Mouse (Mus musculus): ENCODE data around the gene Dbn1. TPM values are rescaled to one million over a fixed set of nuclear protein-coding genes. Genes with fewer than 3 reads are reported as not detected.

Gene Dbn1
- polyA plus RNA-seq, 1 experiment from 2014 or later, result 292 TPM

DNA sequence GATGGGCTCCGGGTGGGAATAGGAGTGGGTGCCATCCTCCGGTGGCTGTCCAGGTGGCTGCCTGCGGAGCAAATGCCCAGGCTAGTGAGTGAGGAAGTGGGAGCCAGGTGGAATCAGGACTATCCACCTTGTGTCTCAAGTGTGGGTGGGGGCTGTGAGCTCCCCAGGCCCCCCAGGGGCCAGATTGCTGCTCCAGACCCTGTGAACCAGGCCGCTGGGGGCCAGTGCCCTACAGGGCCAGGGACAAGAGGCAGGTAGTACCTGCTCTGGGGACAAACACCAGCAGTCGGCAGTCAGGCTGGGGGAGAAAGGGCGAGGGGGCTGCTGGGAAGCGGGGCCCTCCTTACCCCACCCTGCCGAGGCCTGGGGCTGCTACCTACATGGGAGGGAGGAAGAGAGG, 11.7 kb downstream of the Dbn1 start:
- DNase-seq (ENCODE audit: low spot score, missing footprints) (no peak), ATAC-seq (ENCODE audit: low FRiP score) (no peak)
- Histone ChIP-seq H3K9me3 (ENCODE audit: control insufficient read depth, low read length) (no peaks in the 10 kb centered on the region), H3K4me2 (no peak overlapping the region), H3K4me1 (ENCODE audit: control insufficient read depth, insufficient read depth, low read length) (peaks cover 48% of the 10 kb centered on the region), H3K4me3 (ENCODE audit: low read depth, low read length) (no peak overlapping the region), H3K36me3 (ENCODE audit: control insufficient read depth, insufficient read depth, low read length) (peaks cover 46% of the 10 kb centered on the region), H3K27me3 (ENCODE audit: control insufficient read depth, insufficient read depth, low read length) (no peaks in the 10 kb centered on the region), H3K27ac (ENCODE audit: low read depth, low read length) (no peak overlapping the region), H3K9ac (ENCODE audit: low read length) (no peak overlapping the region)
- WGBS, result 92% methylated on average over 8 of the region's 8 CpGs

- Histone ChIP-seq H3K9ac (ENCODE audit: low read length) (no peak overlapping the region), H3K27me3 (ENCODE audit: control insufficient read depth, insufficient read depth, low read length) (no peaks in the 10 kb centered on the region), H3K36me3 (ENCODE audit: control insufficient read depth, insufficient read depth, low read length) (peaks cover 41% of the 10 kb centered on the region), H3K4me3 (ENCODE audit: low read depth, low read length) (no peak overlapping the region), H3K9me3 (ENCODE audit: control insufficient read depth, low read length) (no peaks in the 10 kb centered on the region), H3K27ac (ENCODE audit: low read depth, low read length) (no peak overlapping the region), H3K4me2 (no peak overlapping the region), H3K4me1 (ENCODE audit: control insufficient read depth, insufficient read depth, low read length) (peaks cover 53% of the 10 kb centered on the region)
- 90% methylated on average over 5 of the region's 5 CpGs for WGBS
- no peak for DNase-seq (ENCODE audit: low spot score, missing footprints)
- no peak for ATAC-seq (ENCODE audit: low FRiP score)
Measured at GRCm38 (mm10) chr13:55475750-55476149, 12.2 kb downstream of the Dbn1 start.

GRCm38 (mm10) chr13:55474621-55475069, 13.3 kb downstream of the Dbn1 start:
- H3K4me3 ChIP-seq (ENCODE audit: low read depth, low read length), result 0 out of 2 replicates have a peak overlapping the region, but pooled peaks have one; percentile 3
- peaks cover 61% of the 10 kb centered on the region for H3K4me1 ChIP-seq (ENCODE audit: control insufficient read depth, insufficient read depth, low read length)
- DNase-seq (ENCODE audit: low spot score, missing footprints) (peak; percentile 98), ATAC-seq (ENCODE audit: low FRiP score) (no peak)
- H3K27me3 ChIP-seq (ENCODE audit: control insufficient read depth, insufficient read depth, low read length), result no peaks in the 10 kb centered on the region
- WGBS, result 13% methylated on average over 5 of the region's 5 CpGs
- H3K9me3 ChIP-seq (ENCODE audit: control insufficient read depth, low read length), result no peaks in the 10 kb centered on the region
- peak overlapping the region; percentile 22 for H3K4me2 ChIP-seq
- H3K36me3 ChIP-seq (ENCODE audit: control insufficient read depth, insufficient read depth, low read length), result peaks cover 32% of the 10 kb centered on the region
- peak overlapping the region; percentile 57 for H3K27ac ChIP-seq (ENCODE audit: low read depth, low read length)
- no peak overlapping the region; the same call in 1 of the 2 replicates for H3K9ac ChIP-seq (ENCODE audit: low read length)

DNA sequence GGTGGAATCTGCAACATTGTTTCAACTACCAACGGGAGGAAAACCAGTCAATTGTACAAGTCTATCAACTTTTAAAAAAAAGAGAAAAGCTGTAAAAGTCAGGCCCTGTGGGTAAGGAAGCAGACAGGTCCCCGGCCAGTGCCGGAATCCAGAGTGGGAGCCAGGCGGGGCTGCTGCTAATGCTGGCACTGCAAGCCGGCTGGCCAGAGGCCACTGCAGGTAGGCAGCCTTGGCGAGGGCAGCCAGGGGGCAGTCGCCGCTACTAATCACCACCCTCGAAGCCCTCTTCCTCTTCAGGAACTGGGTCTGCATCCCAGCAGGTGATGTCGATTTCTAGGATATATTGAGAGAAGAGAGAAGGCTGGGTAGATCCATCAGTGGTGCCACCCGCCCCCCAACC, 13.9 kb downstream of the Dbn1 start:
- peaks cover 66% of the 10 kb centered on the region for H3K4me1 ChIP-seq (ENCODE audit: control insufficient read depth, insufficient read depth, low read length)
- H3K4me2 ChIP-seq, result no peak overlapping the region
- H3K36me3 ChIP-seq (ENCODE audit: control insufficient read depth, insufficient read depth, low read length), result peaks cover 29% of the 10 kb centered on the region
- DNase-seq (ENCODE audit: low spot score, missing footprints) (no peak), ATAC-seq (ENCODE audit: low FRiP score) (no peak)
- H3K27ac ChIP-seq (ENCODE audit: low read depth, low read length), result peak overlapping the region; percentile 25; the same call in 1 of the 2 replicates
- no peaks in the 10 kb centered on the region for H3K9me3 ChIP-seq (ENCODE audit: control insufficient read depth, low read length)
- no peak overlapping the region for H3K9ac ChIP-seq (ENCODE audit: low read length)
- no peak overlapping the region; the same call in 1 of the 2 replicates for H3K4me3 ChIP-seq (ENCODE audit: low read depth, low read length)
- WGBS, result 57% methylated on average over 11 of the region's 11 CpGs
- H3K27me3 ChIP-seq (ENCODE audit: control insufficient read depth, insufficient read depth, low read length), result no peaks in the 10 kb centered on the region

DNA sequence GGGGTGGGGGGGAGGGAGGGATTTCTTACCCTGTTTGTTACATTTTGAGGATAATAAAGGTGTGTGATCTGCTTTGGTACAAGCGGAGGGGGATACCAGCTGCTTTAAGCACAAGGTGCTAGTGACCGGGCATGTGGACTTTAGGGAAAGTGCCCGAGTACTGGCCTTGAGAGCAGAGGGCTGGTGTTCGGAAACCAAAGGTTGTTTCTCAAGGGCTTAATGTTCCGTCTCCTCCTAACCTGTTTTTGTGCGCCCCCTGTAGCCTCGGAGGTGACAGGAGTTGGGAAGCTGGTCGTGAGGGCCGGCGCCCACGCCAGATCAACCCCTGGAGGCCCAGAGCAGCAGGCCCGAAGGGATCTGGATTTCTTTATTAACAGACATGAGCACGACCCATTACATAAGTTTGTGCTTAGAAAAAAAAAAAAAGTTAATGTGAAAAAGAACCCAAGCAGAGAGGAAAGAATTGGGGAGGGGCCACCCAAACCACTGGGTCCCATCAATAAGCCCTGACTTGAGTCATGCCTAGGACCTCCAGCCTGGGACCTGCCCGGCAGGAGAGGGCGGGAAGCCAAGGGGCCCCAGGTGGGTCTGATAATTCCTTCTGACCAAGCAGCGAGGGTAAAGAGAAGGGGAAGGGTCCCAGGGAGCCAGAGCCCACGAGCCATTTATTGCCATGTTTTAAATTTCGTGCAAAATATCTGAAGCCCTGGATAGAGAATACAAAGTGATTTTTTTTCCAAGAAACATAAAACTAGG, 14.7 kb downstream of the Dbn1 start:
- Histone ChIP-seq H3K4me1 (ENCODE audit: control insufficient read depth, insufficient read depth, low read length) (peaks cover 68% of the 10 kb centered on the region), H3K36me3 (ENCODE audit: control insufficient read depth, insufficient read depth, low read length) (peaks cover 29% of the 10 kb centered on the region), H3K27ac (ENCODE audit: low read depth, low read length) (peak overlapping the region; percentile 82)

GRCm38 (mm10) chr13:55472132-55473022, 15.5 kb downstream of the Dbn1 start:
- peak overlapping the region; percentile 52 for H3K4me3 ChIP-seq (ENCODE audit: low read depth, low read length)
- under 1% methylated on average over 79 of the region's 103 CpGs for WGBS
- peaks cover 24% of the 10 kb centered on the region for H3K36me3 ChIP-seq (ENCODE audit: control insufficient read depth, insufficient read depth, low read length)
- H3K27me3 ChIP-seq (ENCODE audit: control insufficient read depth, insufficient read depth, low read length), result no peaks in the 10 kb centered on the region
- no peaks in the 10 kb centered on the region for H3K9me3 ChIP-seq (ENCODE audit: control insufficient read depth, low read length)
- H3K27ac ChIP-seq (ENCODE audit: low read depth, low read length), result peak overlapping the region; percentile 82
- H3K9ac ChIP-seq (ENCODE audit: low read length), result peak overlapping the region; percentile 79
- ATAC-seq (ENCODE audit: low FRiP score), result peak; percentile 33
- DNase-seq (ENCODE audit: low spot score, missing footprints), result peak; percentile 97
- H3K4me2 ChIP-seq, result peak overlapping the region; percentile 100
- peaks cover 68% of the 10 kb centered on the region for H3K4me1 ChIP-seq (ENCODE audit: control insufficient read depth, insufficient read depth, low read length)

More for the DNA sequence above, 14.7 kb downstream of the Dbn1 start:
- H3K9ac ChIP-seq (ENCODE audit: low read length), result peak overlapping the region; percentile 79
- 17% methylated on average over 18 of the region's 18 CpGs for WGBS
- peak overlapping the region; percentile 100 for H3K4me2 ChIP-seq
- H3K27me3 ChIP-seq (ENCODE audit: control insufficient read depth, insufficient read depth, low read length), result no peaks in the 10 kb centered on the region
- DNase-seq (ENCODE audit: low spot score, missing footprints) (peak; percentile 93), ATAC-seq (ENCODE audit: low FRiP score) (no peak)
- H3K4me3 ChIP-seq (ENCODE audit: low read depth, low read length), result peak overlapping the region; percentile 52
- no peaks in the 10 kb centered on the region for H3K9me3 ChIP-seq (ENCODE audit: control insufficient read depth, low read length)

GRCm38 (mm10) chr13:55471819-55472131, 16.1 kb downstream of the Dbn1 start:
- peaks cover 20% of the 10 kb centered on the region for H3K36me3 ChIP-seq (ENCODE audit: control insufficient read depth, insufficient read depth, low read length)
- no peak for DNase-seq (ENCODE audit: low spot score, missing footprints)
- 1% methylated on average over 31 of the region's 31 CpGs for WGBS

GRCm38 (mm10) chr13:55471156-55471818, 16.6 kb downstream of the Dbn1 start:
- WGBS, result 2% methylated on average over 54 of the region's 54 CpGs

More at GRCm38 (mm10) chr13:55471819-55472131, 16.1 kb downstream of the Dbn1 start:
- Histone ChIP-seq H3K27me3 (ENCODE audit: control insufficient read depth, insufficient read depth, low read length) (no peaks in the 10 kb centered on the region), H3K9ac (ENCODE audit: low read length) (peak overlapping the region; percentile 79), H3K27ac (ENCODE audit: low read depth, low read length) (peak overlapping the region; percentile 82), H3K9me3 (ENCODE audit: control insufficient read depth, low read length) (no peaks in the 10 kb centered on the region), H3K4me3 (ENCODE audit: low read depth, low read length) (peak overlapping the region; percentile 52), H3K4me2 (peak overlapping the region; percentile 100), H3K4me1 (ENCODE audit: control insufficient read depth, insufficient read depth, low read length) (peaks cover 68% of the 10 kb centered on the region)
- peak; percentile 47 for ATAC-seq (ENCODE audit: low FRiP score)

More at GRCm38 (mm10) chr13:55471156-55471818, 16.6 kb downstream of the Dbn1 start:
- Histone ChIP-seq H3K4me2 (peak overlapping the region; percentile 100), H3K4me1 (ENCODE audit: control insufficient read depth, insufficient read depth, low read length) (peaks cover 71% of the 10 kb centered on the region), H3K9ac (ENCODE audit: low read length) (peak overlapping the region; percentile 79), H3K27ac (ENCODE audit: low read depth, low read length) (peak overlapping the region; percentile 82; the same call in 1 of the 2 replicates), H3K9me3 (ENCODE audit: control insufficient read depth, low read length) (no peaks in the 10 kb centered on the region), H3K4me3 (ENCODE audit: low read depth, low read length) (peak overlapping the region; percentile 52), H3K36me3 (ENCODE audit: control insufficient read depth, insufficient read depth, low read length) (peaks cover 18% of the 10 kb centered on the region), H3K27me3 (ENCODE audit: control insufficient read depth, insufficient read depth, low read length) (no peaks in the 10 kb centered on the region)
- DNase-seq (ENCODE audit: low spot score, missing footprints) (peak; percentile 100), ATAC-seq (ENCODE audit: low FRiP score) (peak; percentile 76)

All from midbrain, embryonic 11.5 days (tissue).